Mouse (Mus musculus): ENCODE measurements around the gene Slf2. TPM values are rescaled to one million over a fixed set of nuclear protein-coding genes. Genes with fewer than 3 reads are reported as not detected.

Gene Slf2
- polyA plus RNA-seq, 1 experiment from 2014 or later = 46.4 TPM

GRCm38 (mm10) chr19:44932051-44932450 is 1.1 kb downstream of the Slf2 start:
- ATAC-seq (ENCODE audit: insufficient read depth, low FRiP score, low TSS enrichment) (no peak), DNase-seq (ENCODE audit: low spot score) (no peak)
- WGBS = 58% methylated on average over 5 of the region's 5 CpGs
- peak overlapping the region; percentile 96 for H3K4me3 ChIP-seq (ENCODE audit: low read depth, low read length)
- peak overlapping the region; percentile 81 for H3K4me2 ChIP-seq (ENCODE audit: low read depth)
- H3K27ac ChIP-seq (ENCODE audit: low read depth, low read length) = no peak overlapping the region
- H3K36me3 ChIP-seq (ENCODE audit: control insufficient read depth, insufficient read depth, low read length) = peaks cover 10% of the 10 kb centered on the region
- H3K9me3 ChIP-seq (ENCODE audit: control insufficient read depth, low read length) = no peaks in the 10 kb centered on the region
- H3K9ac ChIP-seq (ENCODE audit: low read length) = no peak overlapping the region
- no peaks in the 10 kb centered on the region for H3K27me3 ChIP-seq (ENCODE audit: control insufficient read depth, insufficient read depth, low read length)
- peaks cover 15% of the 10 kb centered on the region for H3K4me1 ChIP-seq (ENCODE audit: control insufficient read depth, insufficient read depth, low read length)

DNA sequence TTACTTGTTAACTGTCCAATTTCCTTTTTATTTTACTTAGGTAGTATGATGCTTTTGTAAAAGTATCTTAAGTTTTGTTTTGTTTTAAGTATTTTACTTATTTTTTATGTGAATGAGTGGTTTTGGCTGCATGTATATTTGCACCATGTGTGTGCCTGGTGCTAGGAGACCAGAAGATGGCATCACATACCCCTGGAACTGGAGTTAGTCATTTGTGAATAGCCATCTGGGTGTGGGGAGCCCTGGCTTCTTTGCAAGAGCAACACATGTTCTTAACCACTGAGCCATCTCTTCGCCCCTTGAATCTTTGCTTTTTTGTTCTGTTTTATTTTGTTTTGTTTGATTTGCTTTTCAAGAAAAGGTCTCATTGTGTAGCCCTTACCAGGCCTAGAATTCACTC is 2.2 kb downstream of the Slf2 start:
- H3K27ac ChIP-seq (ENCODE audit: low read depth, low read length) = no peak overlapping the region
- no peak for DNase-seq (ENCODE audit: low spot score)
- no peak overlapping the region for H3K9ac ChIP-seq (ENCODE audit: low read length)
- peaks cover 15% of the 10 kb centered on the region for H3K4me1 ChIP-seq (ENCODE audit: control insufficient read depth, insufficient read depth, low read length)
- H3K4me3 ChIP-seq (ENCODE audit: low read depth, low read length) = no peak overlapping the region
- no peak for ATAC-seq (ENCODE audit: insufficient read depth, low FRiP score, low TSS enrichment)
- WGBS = 94% methylated on average over 1 of the region's 1 CpGs
- H3K4me2 ChIP-seq (ENCODE audit: low read depth) = no peak overlapping the region
- no peaks in the 10 kb centered on the region for H3K27me3 ChIP-seq (ENCODE audit: control insufficient read depth, insufficient read depth, low read length)
- H3K9me3 ChIP-seq (ENCODE audit: control insufficient read depth, low read length) = no peaks in the 10 kb centered on the region
- H3K36me3 ChIP-seq (ENCODE audit: control insufficient read depth, insufficient read depth, low read length) = peaks cover 10% of the 10 kb centered on the region

GRCm38 (mm10) chr19:44959633-44960032 is 28.7 kb downstream of the Slf2 start:
- Histone ChIP-seq H3K4me3 (ENCODE audit: low read depth, low read length) (no peak overlapping the region), H3K27ac (ENCODE audit: low read depth, low read length) (no peak overlapping the region), H3K9me3 (ENCODE audit: control insufficient read depth, low read length) (no peaks in the 10 kb centered on the region), H3K4me2 (ENCODE audit: low read depth) (no peak overlapping the region), H3K36me3 (ENCODE audit: control insufficient read depth, insufficient read depth, low read length) (peaks cover 27% of the 10 kb centered on the region), H3K4me1 (ENCODE audit: control insufficient read depth, insufficient read depth, low read length) (no peaks in the 10 kb centered on the region), H3K27me3 (ENCODE audit: control insufficient read depth, insufficient read depth, low read length) (no peaks in the 10 kb centered on the region), H3K9ac (ENCODE audit: low read length) (no peak overlapping the region)
- ATAC-seq (ENCODE audit: insufficient read depth, low FRiP score, low TSS enrichment) (no peak), DNase-seq (ENCODE audit: low spot score) (no peak)
- WGBS = 95% methylated on average over 2 of the region's 2 CpGs

- no peak for ATAC-seq (ENCODE audit: insufficient read depth, low FRiP score, low TSS enrichment)
- Histone ChIP-seq H3K4me2 (ENCODE audit: low read depth) (no peak overlapping the region), H3K4me1 (ENCODE audit: control insufficient read depth, insufficient read depth, low read length) (no peaks in the 10 kb centered on the region), H3K36me3 (ENCODE audit: control insufficient read depth, insufficient read depth, low read length) (peaks cover 18% of the 10 kb centered on the region; the same call in 1 of the 2 replicates), H3K4me3 (ENCODE audit: low read depth, low read length) (no peak overlapping the region), H3K27ac (ENCODE audit: low read depth, low read length) (no peak overlapping the region), H3K9ac (ENCODE audit: low read length) (no peak overlapping the region), H3K27me3 (ENCODE audit: control insufficient read depth, insufficient read depth, low read length) (no peaks in the 10 kb centered on the region), H3K9me3 (ENCODE audit: control insufficient read depth, low read length) (no peaks in the 10 kb centered on the region)
- 98% methylated on average over 1 of the region's 1 CpGs for WGBS
- DNase-seq (ENCODE audit: low spot score) = no peak
Observed at GRCm38 (mm10) chr19:44965978-44966377, 35.0 kb downstream of the Slf2 start.

- no peaks in the 10 kb centered on the region for H3K9me3 ChIP-seq (ENCODE audit: control insufficient read depth, low read length)
- ATAC-seq (ENCODE audit: insufficient read depth, low FRiP score, low TSS enrichment) (no peak), DNase-seq (ENCODE audit: low spot score) (no peak)
- 86% methylated on average over 3 of the region's 3 CpGs for WGBS
- peaks cover 18% of the 10 kb centered on the region for H3K36me3 ChIP-seq (ENCODE audit: control insufficient read depth, insufficient read depth, low read length)
- no peaks in the 10 kb centered on the region for H3K27me3 ChIP-seq (ENCODE audit: control insufficient read depth, insufficient read depth, low read length)
- H3K4me3 ChIP-seq (ENCODE audit: low read depth, low read length) = no peak overlapping the region
- no peaks in the 10 kb centered on the region for H3K4me1 ChIP-seq (ENCODE audit: control insufficient read depth, insufficient read depth, low read length)
- H3K4me2 ChIP-seq (ENCODE audit: low read depth) = no peak overlapping the region
- no peak overlapping the region for H3K27ac ChIP-seq (ENCODE audit: low read depth, low read length)
- H3K9ac ChIP-seq (ENCODE audit: low read length) = no peak overlapping the region
Observed at GRCm38 (mm10) chr19:44968329-44968728, 37.4 kb downstream of the Slf2 start.

- Histone ChIP-seq H3K4me1 (ENCODE audit: control insufficient read depth, insufficient read depth, low read length) (no peaks in the 10 kb centered on the region), H3K27me3 (ENCODE audit: control insufficient read depth, insufficient read depth, low read length) (no peaks in the 10 kb centered on the region), H3K36me3 (ENCODE audit: control insufficient read depth, insufficient read depth, low read length) (peaks cover 22% of the 10 kb centered on the region), H3K27ac (ENCODE audit: low read depth, low read length) (no peak overlapping the region), H3K4me2 (ENCODE audit: low read depth) (no peak overlapping the region), H3K9ac (ENCODE audit: low read length) (no peak overlapping the region), H3K9me3 (ENCODE audit: control insufficient read depth, low read length) (no peaks in the 10 kb centered on the region), H3K4me3 (ENCODE audit: low read depth, low read length) (no peak overlapping the region)
- no peak for ATAC-seq (ENCODE audit: insufficient read depth, low FRiP score, low TSS enrichment)
- whole genome bisulfite sequencing = 87% methylated on average over 6 of the region's 6 CpGs
- DNase-seq (ENCODE audit: low spot score) = no peak
Observed at GRCm38 (mm10) chr19:44976636-44977035, 45.7 kb downstream of the Slf2 start.

DNA sequence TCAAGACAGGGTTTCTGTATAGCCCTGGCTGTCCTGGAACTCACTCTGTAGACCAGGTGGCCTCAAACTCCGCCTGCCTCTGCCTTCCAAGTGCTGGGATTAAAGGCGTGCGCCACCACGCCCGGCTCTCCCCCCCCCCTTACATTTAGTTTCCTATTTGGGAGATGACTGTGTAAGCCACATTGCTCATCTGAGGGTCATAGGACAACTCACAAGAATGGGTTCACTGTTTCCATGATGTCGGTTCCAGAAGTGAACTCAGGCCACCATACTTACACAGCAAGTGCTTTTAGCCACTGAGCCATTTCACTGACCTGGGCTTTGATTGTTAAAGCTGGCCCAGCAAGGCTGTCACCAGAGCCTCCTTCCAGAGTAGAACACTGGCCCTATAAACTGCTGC is 46.2 kb downstream of the Slf2 start:
- H3K4me1 ChIP-seq (ENCODE audit: control insufficient read depth, insufficient read depth, low read length) = no peaks in the 10 kb centered on the region
- 96% methylated on average over 6 of the region's 6 CpGs for WGBS
- no peak overlapping the region for H3K9ac ChIP-seq (ENCODE audit: low read length)
- peaks cover 22% of the 10 kb centered on the region for H3K36me3 ChIP-seq (ENCODE audit: control insufficient read depth, insufficient read depth, low read length)
- H3K27ac ChIP-seq (ENCODE audit: low read depth, low read length) = no peak overlapping the region
- no peak overlapping the region for H3K4me2 ChIP-seq (ENCODE audit: low read depth)
- no peak overlapping the region for H3K4me3 ChIP-seq (ENCODE audit: low read depth, low read length)
- H3K9me3 ChIP-seq (ENCODE audit: control insufficient read depth, low read length) = no peaks in the 10 kb centered on the region
- no peak for ATAC-seq (ENCODE audit: insufficient read depth, low FRiP score, low TSS enrichment)
- H3K27me3 ChIP-seq (ENCODE audit: control insufficient read depth, insufficient read depth, low read length) = no peaks in the 10 kb centered on the region
- DNase-seq (ENCODE audit: low spot score) = no peak

DNA sequence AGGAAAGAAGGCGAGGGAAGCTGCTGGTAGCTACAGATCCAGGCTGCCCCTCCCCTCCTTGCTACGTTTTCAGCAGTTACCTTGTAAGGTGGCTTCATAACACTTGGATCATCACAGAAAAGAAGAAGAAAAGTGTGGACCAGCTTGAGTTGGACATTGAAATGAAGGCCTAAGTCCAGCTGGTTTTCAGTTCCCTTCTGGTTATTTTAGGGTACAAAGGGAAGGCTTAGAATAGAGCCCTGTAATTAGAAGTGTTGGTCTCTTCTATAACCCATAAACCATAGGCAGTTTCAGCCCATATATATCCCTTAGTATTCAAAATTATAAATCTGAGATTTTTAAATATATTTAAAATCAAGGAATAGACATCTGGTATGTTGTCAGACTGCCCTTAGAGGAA is 49.8 kb downstream of the Slf2 start:
- Histone ChIP-seq H3K9ac (ENCODE audit: low read length) (no peak overlapping the region), H3K36me3 (ENCODE audit: control insufficient read depth, insufficient read depth, low read length) (peaks cover 8% of the 10 kb centered on the region), H3K27me3 (ENCODE audit: control insufficient read depth, insufficient read depth, low read length) (no peaks in the 10 kb centered on the region), H3K4me2 (ENCODE audit: low read depth) (no peak overlapping the region), H3K27ac (ENCODE audit: low read depth, low read length) (no peak overlapping the region), H3K9me3 (ENCODE audit: control insufficient read depth, low read length) (no peaks in the 10 kb centered on the region), H3K4me1 (ENCODE audit: control insufficient read depth, insufficient read depth, low read length) (no peaks in the 10 kb centered on the region), H3K4me3 (ENCODE audit: low read depth, low read length) (no peak overlapping the region)
- ATAC-seq (ENCODE audit: insufficient read depth, low FRiP score, low TSS enrichment) = no peak
- WGBS = 73% methylated on average over 2 of the region's 2 CpGs
- DNase-seq (ENCODE audit: low spot score) = no peak

GRCm38 (mm10) chr19:44982477-44983115 is 51.6 kb downstream of the Slf2 start:
- no peak for DNase-seq (ENCODE audit: low spot score)
- H3K36me3 ChIP-seq (ENCODE audit: control insufficient read depth, insufficient read depth, low read length) = peaks cover 4% of the 10 kb centered on the region; the same call in 1 of the 2 replicates
- ATAC-seq (ENCODE audit: insufficient read depth, low FRiP score, low TSS enrichment) = no peak
- no peak overlapping the region for H3K27ac ChIP-seq (ENCODE audit: low read depth, low read length)
- H3K27me3 ChIP-seq (ENCODE audit: control insufficient read depth, insufficient read depth, low read length) = no peaks in the 10 kb centered on the region
- H3K9me3 ChIP-seq (ENCODE audit: control insufficient read depth, low read length) = no peaks in the 10 kb centered on the region
- H3K4me1 ChIP-seq (ENCODE audit: control insufficient read depth, insufficient read depth, low read length) = no peaks in the 10 kb centered on the region
- H3K9ac ChIP-seq (ENCODE audit: low read length) = no peak overlapping the region
- 85% methylated on average over 7 of the region's 7 CpGs for WGBS
- H3K4me3 ChIP-seq (ENCODE audit: low read depth, low read length) = no peak overlapping the region
- no peak overlapping the region for H3K4me2 ChIP-seq (ENCODE audit: low read depth)
